Comparison of ENCODE assay signal across 8 mouse cellular contexts in the genomic region with DNA sequence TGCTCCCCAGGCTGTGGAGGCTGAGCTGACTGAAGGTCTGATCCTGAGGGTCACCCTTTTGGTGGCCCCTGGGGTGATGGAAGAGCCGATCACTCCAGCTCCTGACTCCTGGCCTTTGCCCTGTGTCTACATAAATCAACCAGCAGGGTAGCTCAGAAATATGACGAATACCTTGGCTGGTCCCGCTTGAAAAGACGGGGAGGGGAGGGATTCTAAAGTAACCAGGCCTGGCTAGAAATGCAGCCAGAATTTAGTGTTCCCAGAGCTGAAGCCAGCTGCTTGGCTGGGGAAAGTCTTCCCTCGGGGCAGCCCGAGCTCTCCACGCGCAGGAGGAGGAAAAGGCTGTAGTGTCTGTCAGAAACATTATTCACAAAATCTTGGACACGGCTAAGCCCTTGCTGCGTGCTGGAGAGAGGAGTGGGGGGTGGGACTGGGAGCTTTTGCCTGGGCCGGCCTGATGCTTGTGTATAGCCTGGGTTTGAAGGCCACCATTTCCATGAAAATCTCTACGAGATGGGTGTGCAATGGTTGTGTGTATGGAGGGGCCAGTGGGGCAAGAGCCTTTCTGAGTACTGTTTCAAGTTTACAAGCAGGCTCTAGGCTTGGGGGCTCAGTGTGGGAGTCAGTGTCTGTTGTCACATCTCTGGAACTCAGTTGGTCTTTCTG. TPM values are rescaled to one million over a fixed set of nuclear protein-coding genes. Genes with fewer than 3 reads are reported as not detected.
DNase-seq lines count a peak whose midpoint lies in the region; ATAC-seq lines count a peak whose summit lies in the region.
"Had no signal": no experiment of that assay in that cellular context is flagged by ENCODE, and none has a peak within 500 bp of the region (broad histone marks: within the 10 kb centered on the region; RNA-seq: fewer than 3 reads in every experiment).

No protein-coding gene starts in this region.

- no peaks in the 10 kb centered on the region for H3K27me3 ChIP-seq in hindbrain, embryonic 16.5 days (replicated peaks; ENCODE audit: control insufficient read depth, insufficient read depth, low read length)
- peaks cover 85% of the 10 kb centered on the region for H3K27me3 ChIP-seq in midbrain, embryonic 10.5 days (ENCODE audit: low read depth, poor library complexity, severe bottlenecking)

- DNase-seq in adrenal gland, postnatal 10 days = peak; percentile 65
- DNase-seq in embryo, embryonic 10 days (ENCODE audit: low spot score) = peak; percentile 90
- peak; percentile 91 for DNase-seq in gastrocnemius, postnatal 25 days
- DNase-seq in midbrain, embryonic 10.5 days (ENCODE audit: low spot score) = peak; percentile 53
- peak; percentile 26 for DNase-seq in urinary bladder, adult 2 months (ENCODE audit: low spot score)
- no peak for DNase-seq in cerebellum, postnatal 36 days

- no peak overlapping the region for H3K4me3 ChIP-seq in hindbrain, embryonic 16.5 days (ENCODE audit: low read length)
- peak overlapping the region; percentile 17 for H3K4me3 ChIP-seq in midbrain, embryonic 10.5 days

- H3K27ac ChIP-seq in hindbrain, embryonic 16.5 days (ENCODE audit: low read depth, low read length) = no peak overlapping the region; the same call in 1 of the 2 replicates
- peak overlapping the region; percentile 69 for H3K27ac ChIP-seq in midbrain, embryonic 10.5 days (replicated peaks)
- H3K27ac ChIP-seq: liver, embryonic 14.5 days had no signal

- H3K4me2 ChIP-seq in hindbrain, embryonic 16.5 days (ENCODE audit: low read length) = no peak overlapping the region

- no peaks in the 10 kb centered on the region for H3K9me3 ChIP-seq in hindbrain, embryonic 16.5 days (ENCODE audit: control insufficient read depth, low read length)
- H3K9me3 ChIP-seq in midbrain, embryonic 10.5 days (replicated peaks) = no peaks in the 10 kb centered on the region

- no peaks in the 10 kb centered on the region for H3K36me3 ChIP-seq in hindbrain, embryonic 16.5 days (ENCODE audit: control insufficient read depth, insufficient read depth, low read length)
- no peaks in the 10 kb centered on the region for H3K36me3 ChIP-seq in midbrain, embryonic 10.5 days

- WGBS in hindbrain, embryonic 16.5 days = 10% methylated on average over 12 of the region's 12 CpGs
- 32% methylated on average over 12 of the region's 12 CpGs for WGBS in midbrain, embryonic 10.5 days

- ATAC-seq in hindbrain, embryonic 16.5 days = peak; percentile 77

- peaks cover 11% of the 10 kb centered on the region for H3K4me1 ChIP-seq in hindbrain, embryonic 16.5 days (ENCODE audit: control insufficient read depth, insufficient read depth, low read depth, low read length)
- peaks cover 78% of the 10 kb centered on the region for H3K4me1 ChIP-seq in midbrain, embryonic 10.5 days

- H3K9ac ChIP-seq in hindbrain, embryonic 16.5 days (ENCODE audit: low read depth, low read length) = no peak overlapping the region
- H3K9ac ChIP-seq: liver, embryonic 14.5 days had no signal

RNA-seq across cellular contexts. Expression of a gene that starts 57.2 kb away (rescaled TPM):
- total RNA-seq in adrenal gland, postnatal 10 days (2021) = 10 to 100 TPM in 1 of 2 experiments, 1 to 10 TPM in 1; 9.5 to 10.2 TPM
- 10 to 100 TPM in 1 of 2 experiments, 1 to 10 TPM in 1; 7.4 to 15.8 TPM for total RNA-seq in gastrocnemius, postnatal 25 days (2021)
- 1.7 and 3.5 TPM in 2 replicates for polyA plus RNA-seq in hindbrain, embryonic 16.5 days (2015; fragmentation: Nextera tagmentation; extraction: Ambion mirVana)
- 1.0 and 1.3 TPM in 2 replicates for polyA plus RNA-seq in midbrain, embryonic 10.5 days (2016; fragmentation: Nextera tagmentation; extraction: Ambion mirVana)
- 2.8 and 4.4 TPM in 2 replicates for polyA plus RNA-seq in urinary bladder, adult 2 months (2012; rRNA removed)

Comparison
In these comparisons a context has a peak if more than half of its experiments do, and no peak if none do; other contexts are left out.
1. DNase-seq: peak in adrenal gland, postnatal 10 days (single experiment), embryo, embryonic 10 days (single experiment), gastrocnemius, postnatal 25 days (single experiment), midbrain, embryonic 10.5 days (single experiment) and urinary bladder, adult 2 months (single experiment); none in cerebellum, postnatal 36 days (0 of 2).